Mouse (Mus musculus) right cerebral cortex, adult 18-20 months (tissue): ENCODE results near the gene Pdxdc1.

Source experiments
- DNase-seq: peaks from one replicate; pipeline ENCODE4 v3.0.0; 2022; ENCODE audit warnings: mixed read lengths

Gene Pdxdc1

DNA sequence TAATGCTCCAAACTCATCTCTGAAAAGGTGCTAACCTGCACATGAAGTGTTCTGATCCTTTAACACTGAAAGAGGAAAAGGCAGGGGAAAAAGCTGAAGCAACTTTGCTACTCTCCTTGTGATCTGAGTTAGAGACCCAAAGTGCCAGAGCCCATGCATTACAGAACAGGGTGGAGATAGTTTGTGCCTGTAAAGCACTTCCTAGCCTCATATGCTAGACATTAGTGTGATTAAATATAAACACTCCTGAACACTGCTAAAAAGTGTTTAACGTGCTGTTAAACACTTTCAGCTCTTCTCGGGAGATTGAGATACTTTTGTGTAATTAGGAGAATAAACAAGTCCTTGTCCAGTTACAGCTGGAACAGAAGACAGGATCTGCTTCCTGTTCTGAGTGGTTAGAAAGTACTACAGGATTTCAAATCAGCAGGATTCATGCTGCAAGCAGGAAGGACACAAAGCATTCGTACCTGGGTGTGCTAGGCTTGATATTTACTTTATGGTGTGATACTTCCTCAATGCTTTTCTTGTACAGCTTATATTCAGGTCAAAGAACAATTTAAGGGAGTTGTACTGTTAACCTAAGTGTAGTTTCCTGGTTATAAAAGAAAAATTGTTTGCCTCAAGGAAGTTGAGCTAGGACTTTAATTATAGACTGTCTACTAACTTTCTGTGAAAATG, 19.7 kb downstream of the Pdxdc1 start:
- no peak for DNase-seq

- DNase-seq: peak; percentile 44
These were observed 27.4 kb downstream of the Pdxdc1 start for GRCm38 (mm10) chr16:13875483-13875882.

GRCm38 (mm10) chr16:13867910-13868514, 34.9 kb downstream of the Pdxdc1 start:
- no peak for DNase-seq

GRCm38 (mm10) chr16:13867406-13867805, 35.5 kb downstream of the Pdxdc1 start:
- DNase-seq: peak; percentile 48

- DNase-seq: no peak
These were observed 36.3 kb downstream of the Pdxdc1 start for GRCm38 (mm10) chr16:13866616-13867015.

DNA sequence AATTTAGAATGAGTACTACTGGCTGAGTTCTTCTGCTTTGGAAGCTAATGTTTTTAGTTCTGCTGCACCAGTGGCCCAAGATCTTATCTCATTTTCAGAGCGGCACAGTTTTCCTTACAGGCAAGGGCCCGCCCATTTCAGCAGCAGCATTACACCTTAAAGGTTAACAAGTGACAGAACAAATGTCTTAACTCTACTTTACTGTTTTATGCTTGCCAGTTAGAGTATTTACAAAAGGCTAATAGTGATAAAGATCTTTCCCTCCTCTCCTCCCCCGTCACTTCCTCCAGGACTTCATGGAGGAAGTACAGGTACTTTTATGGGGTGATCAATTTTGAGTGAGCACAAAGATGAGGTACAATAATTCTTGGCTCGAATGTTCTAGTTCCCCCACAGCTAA, 36.9 kb downstream of the Pdxdc1 start:
- DNase-seq: no peak

- DNase-seq: no peak
These were observed 49.0 kb downstream of the Pdxdc1 start for GRCm38 (mm10) chr16:13853886-13854285.

DNA sequence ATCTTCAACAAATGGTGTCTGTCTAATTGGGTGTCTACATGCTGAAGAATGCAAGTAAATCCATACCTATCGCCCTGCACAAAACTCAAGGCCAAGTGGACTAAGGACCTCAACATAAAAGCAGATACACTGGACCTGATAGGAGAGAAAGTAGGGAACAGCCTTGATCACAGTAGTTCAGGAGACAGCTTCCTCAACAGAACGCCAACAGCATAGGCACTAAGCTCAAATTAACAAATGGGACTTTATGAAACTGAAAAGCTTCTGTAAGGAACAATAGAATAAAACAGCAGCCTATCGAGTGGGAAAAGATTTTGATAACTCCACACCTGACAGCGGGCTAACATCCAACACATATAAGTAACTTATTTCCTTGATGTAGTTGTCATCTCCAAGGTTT, 51.5 kb downstream of the Pdxdc1 start:
- DNase-seq: no peak

- no peak for DNase-seq
These were observed 54.6 kb downstream of the Pdxdc1 start for GRCm38 (mm10) chr16:13848310-13848709.

DNA sequence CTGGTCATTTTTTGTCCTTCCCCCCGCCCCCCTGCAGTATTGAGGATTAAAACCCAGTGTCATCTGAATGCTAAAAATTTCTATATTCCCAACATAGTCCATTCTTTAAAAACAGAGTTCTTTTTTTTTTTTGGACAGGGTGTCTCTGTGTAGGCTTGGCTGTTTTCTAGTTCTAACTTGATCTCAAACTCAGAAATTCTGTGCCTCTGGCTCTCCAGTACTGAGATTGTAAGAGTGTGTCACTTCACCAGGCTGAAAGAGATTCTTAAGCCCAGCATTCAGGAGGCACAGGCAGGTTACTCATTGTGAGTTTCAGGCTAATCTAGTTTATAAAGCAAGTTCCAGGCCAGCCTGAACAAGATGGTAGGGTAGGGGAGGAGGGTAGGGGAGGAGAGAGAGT, 56.3 kb downstream of the Pdxdc1 start:
- DNase-seq: no peak

GRCm38 (mm10) chr16:13845031-13845430, 57.9 kb downstream of the Pdxdc1 start:
- DNase-seq: no peak

GRCm38 (mm10) chr16:13840956-13841355, 62.0 kb downstream of the Pdxdc1 start:
- no peak for DNase-seq

GRCm38 (mm10) chr16:13840056-13840455, 62.9 kb downstream of the Pdxdc1 start:
- no peak for DNase-seq

DNA sequence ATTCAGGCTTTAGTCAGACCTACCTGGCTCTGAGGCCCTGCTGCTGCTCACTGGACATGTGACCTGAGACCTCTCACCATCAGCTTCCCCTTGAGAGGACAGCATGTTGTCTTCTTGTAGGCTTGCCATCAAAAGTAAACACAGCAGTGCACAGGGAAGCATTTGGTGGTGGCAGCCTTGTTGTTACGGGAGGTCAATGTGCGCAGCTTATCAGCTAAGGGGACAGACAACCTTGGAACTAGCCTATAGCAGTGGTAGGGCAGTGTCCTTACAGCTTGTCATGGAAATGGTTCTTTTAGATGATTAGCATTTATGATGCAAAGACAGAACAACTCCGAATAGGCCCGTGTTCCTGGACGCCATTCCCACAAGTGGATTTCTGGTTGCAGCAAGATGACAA, 68.5 kb downstream of the Pdxdc1 start:
- DNase-seq: no peak

DNA sequence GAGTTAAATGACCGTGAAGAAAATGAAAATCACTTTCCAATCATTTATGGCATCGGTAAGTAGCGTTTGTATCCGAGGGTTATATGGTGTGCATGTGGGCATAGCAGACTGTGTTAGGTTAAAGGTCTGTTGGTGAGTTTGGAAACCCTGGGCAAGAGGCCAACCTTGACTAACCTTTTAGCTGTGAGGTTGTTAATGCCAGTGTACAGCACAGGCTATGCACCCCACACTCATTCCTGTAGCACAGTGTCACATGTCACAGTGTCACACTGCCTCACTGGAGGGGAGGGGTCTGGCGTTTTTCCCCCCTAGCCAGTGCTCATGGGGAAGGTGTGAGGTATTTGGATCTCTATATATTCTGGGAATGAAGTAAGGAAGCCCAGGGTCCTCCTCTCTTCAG, 71.3 kb downstream of the Pdxdc1 start:
- no peak for DNase-seq

- no peak for DNase-seq
These were observed 72.5 kb downstream of the Pdxdc1 start for GRCm38 (mm10) chr16:13830444-13830843.

DNA sequence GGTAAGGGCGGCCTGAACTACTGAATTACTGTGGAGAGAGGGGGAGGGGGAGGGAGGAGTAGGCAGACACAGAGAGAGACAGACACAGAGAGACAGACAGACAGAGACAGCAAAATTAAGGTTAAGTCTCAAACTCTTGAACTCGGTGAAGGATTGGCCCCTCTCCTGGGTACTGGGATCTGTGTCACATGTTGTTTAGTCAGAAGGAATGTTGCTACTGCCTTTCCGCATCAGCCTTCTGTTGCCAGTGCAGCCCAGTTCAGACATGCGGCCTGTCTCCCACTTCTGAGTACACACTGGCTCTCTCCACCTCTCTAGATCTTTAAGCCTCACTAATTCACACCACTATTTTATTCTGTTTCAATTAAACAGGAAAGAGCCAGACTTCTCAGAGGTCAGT, 76.4 kb downstream of the Pdxdc1 start:
- DNase-seq: no peak

- no peak for DNase-seq
These were observed 77.0 kb downstream of the Pdxdc1 start for GRCm38 (mm10) chr16:13825781-13826490.

DNA sequence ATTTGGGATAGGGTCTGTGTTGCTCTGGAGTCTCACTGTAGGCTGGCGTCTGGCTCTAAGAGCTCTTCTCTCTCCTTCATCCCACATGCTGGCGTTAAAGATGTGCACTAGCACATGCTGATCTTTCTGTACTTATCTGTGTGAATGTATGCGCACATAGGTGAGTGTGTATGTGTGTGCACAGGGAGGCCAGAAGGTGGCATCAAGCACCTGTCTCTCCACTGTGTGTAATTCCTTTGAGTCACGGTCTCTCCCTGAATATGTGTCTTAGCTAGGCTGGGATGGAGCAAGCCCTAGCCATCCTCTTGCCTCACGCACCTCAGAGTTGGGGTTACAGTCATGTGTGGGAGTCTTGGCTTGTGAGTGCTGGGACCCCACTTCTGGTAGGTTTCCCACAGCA, 82.2 kb downstream of the Pdxdc1 start:
- DNase-seq: no peak

DNA sequence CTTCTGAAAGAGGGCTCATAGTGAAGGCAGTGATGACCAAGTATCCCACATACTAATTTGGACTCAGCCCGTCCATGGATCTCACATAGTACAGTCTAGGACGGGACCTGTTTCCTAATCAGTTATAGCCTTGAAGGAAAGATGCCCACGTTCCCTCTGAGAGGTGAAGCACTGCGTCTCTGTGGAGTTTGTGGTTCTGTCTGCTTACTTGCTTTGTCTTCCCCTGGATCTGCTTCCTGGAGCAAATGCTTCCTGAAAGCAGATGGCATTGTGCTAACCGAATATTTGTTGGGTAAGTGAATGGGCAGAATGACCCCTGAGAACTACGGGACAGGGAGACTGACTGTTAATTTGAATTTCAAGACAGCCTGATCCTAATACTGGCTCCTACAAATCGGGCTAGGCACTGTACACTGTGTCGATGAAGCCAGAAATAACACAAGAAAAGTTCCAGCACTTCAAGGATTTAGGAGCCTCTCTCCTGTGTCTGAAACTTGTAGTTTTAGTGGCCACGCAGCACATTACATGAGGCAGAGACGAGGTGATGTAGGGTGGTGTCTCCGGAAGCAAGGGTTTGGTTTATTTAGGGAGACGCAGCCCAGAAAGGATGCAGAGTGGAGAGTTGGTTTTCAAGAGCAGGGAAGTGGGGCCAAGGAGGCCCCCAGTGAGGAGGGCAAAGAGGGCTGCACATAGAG, 83.0 kb downstream of the Pdxdc1 start:
- no peak for DNase-seq

DNA sequence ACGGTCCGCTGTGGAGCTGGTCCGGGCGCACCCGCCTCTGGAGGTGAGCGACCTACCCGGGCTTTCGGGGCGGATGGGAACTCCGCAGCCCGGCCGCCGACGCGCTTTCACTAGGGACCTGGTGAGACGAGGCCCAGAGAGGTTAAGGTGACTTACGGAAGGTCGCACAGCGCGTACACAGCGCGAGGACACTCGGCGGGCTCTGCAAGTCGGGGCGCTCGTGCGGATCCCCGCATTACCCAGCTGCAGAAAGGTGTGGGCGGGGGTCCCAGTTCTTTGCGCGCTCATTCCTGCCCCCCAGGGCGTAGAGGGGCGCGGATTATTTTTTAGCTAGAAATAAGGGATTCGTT, 83.6 kb downstream of the Pdxdc1 start:
- DNase-seq: no peak

DNA sequence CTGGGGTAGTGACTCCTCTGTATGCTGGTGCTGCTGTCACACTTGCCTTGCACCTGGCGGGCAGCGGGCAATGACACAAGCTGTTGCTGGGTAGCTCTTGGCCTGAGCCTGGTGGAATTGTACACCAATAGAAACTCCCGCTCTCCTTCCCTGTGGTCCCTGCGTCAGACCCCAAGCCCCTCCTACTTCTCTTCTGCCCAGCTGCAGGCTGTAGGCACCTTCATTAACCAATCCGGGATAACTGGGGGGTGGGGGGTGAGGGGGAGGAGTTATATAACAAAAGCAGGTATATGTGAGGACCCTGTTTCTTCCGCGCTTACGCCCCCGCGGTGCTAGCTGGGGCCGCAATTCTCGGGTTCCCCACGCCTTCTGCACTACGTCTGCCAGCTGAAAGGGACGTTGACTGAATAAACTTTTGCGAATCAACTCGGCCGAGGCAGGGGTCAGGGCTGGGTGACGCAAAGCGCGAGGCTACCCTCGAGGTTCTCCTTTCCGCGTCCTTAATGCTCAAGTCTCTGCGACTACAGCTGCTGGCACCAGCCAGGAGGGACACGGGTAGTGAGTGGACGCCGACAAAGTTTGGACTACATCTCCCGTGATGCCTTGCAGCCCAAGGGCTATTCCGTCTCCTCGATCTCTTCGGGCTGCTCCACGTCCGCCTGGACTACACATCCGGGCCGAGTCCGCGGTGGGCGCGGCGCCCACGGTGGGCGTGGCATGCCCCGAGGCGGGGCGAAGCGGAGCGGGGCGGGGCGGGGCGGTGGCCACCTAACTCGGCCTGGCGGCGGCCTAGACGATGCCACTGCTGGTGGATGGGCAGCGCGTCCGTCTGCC, 84.2 kb downstream of the Pdxdc1 start, which contains the start of gene Ntan1:
Gene Ntan1, plus strand, starts transcription at position 286 of the 834 bp plus-strand sequence.
- DNase-seq: peak; percentile 97

- DNase-seq: no peak
These were observed 89.7 kb downstream of the Pdxdc1 start for GRCm38 (mm10) chr16:13813200-13813599.
